Mouse (Mus musculus) midbrain, embryonic 16.5 days (tissue): ENCODE results near the gene Mllt6. TPM values are rescaled to one million over a fixed set of nuclear protein-coding genes. Genes with fewer than 3 reads are reported as not detected.
A peak's percentile ranks its signal among the peaks of the same experiment; 100 is the strongest.
"Not testable (repeated sequence)": the region's sequence is repeated elsewhere in the genome, so short reads cannot be mapped to it uniquely, and the experiment has no call there.

Experiments used
- ATAC-seq: fragments of 200-750 bp; cut with Nextera tagmentation; 2 replicates; pipeline ENCODE4 v1.8.0; 2017; ENCODE audit warnings: moderate TSS enrichment
- H3K27ac ChIP-seq: fragments of 300-500 bp; sonication (generic); 2 replicates; pipeline ENCODE4 v1.5.1; 2014; ENCODE audit warnings: mild to moderate bottlenecking, low read length, mixed read lengths
- H3K27me3 ChIP-seq: fragments of 300-500 bp; sonication (generic); 2 replicates; pipeline ENCODE4 v1.6.1; 2014; ENCODE audit warnings: low read depth, low read length, mixed read lengths; ENCODE audit not compliant: control insufficient read depth, insufficient read depth
- H3K36me3 ChIP-seq: fragments of 300-500 bp; sonication (generic); 2 replicates; pipeline ENCODE4 v1.6.1; 2014; ENCODE audit warnings: mild to moderate bottlenecking, low read length, moderate library complexity, mixed read lengths; ENCODE audit not compliant: control insufficient read depth, insufficient read depth
- H3K4me1 ChIP-seq: fragments of 300-500 bp; sonication (generic); 2 replicates; pipeline ENCODE4 v1.6.1; 2014; ENCODE audit warnings: mild to moderate bottlenecking, low read length, mixed read lengths; ENCODE audit not compliant: control insufficient read depth, insufficient read depth
- H3K4me2 ChIP-seq: fragments of 300-500 bp; sonication (generic); 2 replicates; pipeline ENCODE4 v1.6.1; 2014; ENCODE audit warnings: mild to moderate bottlenecking, low read length, mixed read lengths
- H3K4me3 ChIP-seq: fragments of 300-500 bp; sonication (generic); 2 replicates; pipeline ENCODE4 v1.5.1; 2014; ENCODE audit warnings: low read depth, mild to moderate bottlenecking, low read length, moderate library complexity, mixed read lengths
- H3K9ac ChIP-seq: fragments of 300-500 bp; sonication (generic); 2 replicates; pipeline ENCODE4 v1.6.1; 2014; ENCODE audit warnings: low read depth, low read length, mixed read lengths
- H3K9me3 ChIP-seq: fragments of 300-500 bp; sonication (generic); replicated peaks from 2 replicates; pipeline ENCODE4 v1.6.1; 2014; ENCODE audit warnings: mild to moderate bottlenecking, low read length, mixed read lengths; ENCODE audit not compliant: control insufficient read depth, poor library complexity, severe bottlenecking
- WGBS: fragments of 180-500 bp; shearing (Covaris S2); extraction: QIAGEN DNeasy Blood & Tissue Kit; methylation state at CpG from one replicate; pipeline ENCODE4 v1.1.7; 2014; 5-methylcytosine and 5-hydroxymethylcytosine counted together
- polyA plus RNA-seq: library from polyadenylated mRNA; unstranded; fragments of >200 nt; fragmentation: Nextera tagmentation; extraction: Ambion mirVana; gene quantifications from 2 replicates; pipeline ENCODE4 v1.2.1, GENCODE M21; 2015

Mllt6 gene
- polyA plus RNA-seq, 1 experiment from 2014 or later: 3.3 TPM

DNA sequence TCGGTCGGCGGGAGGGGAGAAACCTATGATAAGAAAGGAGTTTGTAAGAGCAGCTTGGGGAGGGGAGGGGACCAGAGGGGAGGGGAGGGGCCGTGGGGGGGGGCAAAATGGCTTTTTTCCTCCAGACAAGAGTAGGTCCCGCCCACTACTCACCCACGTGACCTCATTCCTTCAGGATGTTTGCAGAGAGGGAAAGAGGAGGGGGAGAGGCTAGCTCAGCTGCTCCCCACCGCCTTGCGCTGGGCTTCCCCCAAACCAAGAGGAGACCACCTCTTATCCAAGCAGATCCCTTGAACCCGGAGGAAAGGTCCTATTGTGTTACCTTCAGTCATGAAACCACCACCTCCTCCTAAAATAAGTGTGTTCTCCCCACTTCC, 36.4 kb downstream of the Mllt6 start:
- Histone ChIP-seq H3K4me3 (peak overlapping the region; percentile 88), H3K9me3 (no peaks in the 10 kb centered on the region), H3K4me1 (peaks cover 51% of the 10 kb centered on the region), H3K27ac (peak overlapping the region; percentile 98), H3K36me3 (no peaks in the 10 kb centered on the region), H3K4me2 (peak overlapping the region; percentile 76), H3K27me3 (no peaks in the 10 kb centered on the region), H3K9ac (peak overlapping the region; percentile 94)
- 0% methylated on average over 6 of the region's 9 CpGs for WGBS
- ATAC-seq: 0 out of 2 replicates have a peak, but pooled peaks have one; percentile 13

DNA sequence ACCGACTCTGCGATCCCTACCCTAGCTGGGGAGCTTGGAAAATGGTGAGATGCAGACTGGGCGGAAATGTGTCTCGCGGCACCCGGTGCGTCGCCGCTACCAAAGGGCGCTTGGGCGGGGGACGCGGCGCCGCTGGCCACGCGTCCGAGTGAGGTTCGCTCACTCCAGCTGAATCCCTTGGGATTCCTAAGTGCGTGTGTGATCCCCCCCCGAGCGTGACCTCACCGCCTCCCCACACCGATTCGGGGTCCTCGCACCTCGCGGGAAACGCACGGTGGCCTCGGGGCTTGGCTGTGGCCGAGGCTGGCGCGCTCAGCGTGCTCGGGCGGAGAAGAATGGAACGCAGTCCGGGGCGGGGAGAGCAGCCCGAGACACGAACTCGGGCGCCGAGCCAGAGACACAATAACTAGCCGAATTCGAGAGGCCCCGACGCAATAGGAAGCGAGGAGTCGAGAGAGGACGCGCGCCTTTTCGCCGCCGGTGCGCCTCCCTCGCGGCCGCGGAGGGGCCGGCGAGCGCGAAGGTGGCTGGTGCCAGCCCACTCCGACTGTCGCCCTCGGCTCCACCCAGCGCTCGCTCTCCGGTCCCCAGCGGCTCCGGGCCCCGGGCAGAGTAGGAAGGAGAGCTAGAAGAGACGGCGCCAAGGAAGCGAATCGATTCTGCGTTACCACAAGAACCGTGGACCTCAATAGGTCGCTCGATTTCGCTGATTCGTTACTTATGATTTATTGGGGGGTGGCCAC, 37.0 kb downstream of the Mllt6 start, which contains the start of gene Pcgf2:
Gene Pcgf2 (minus strand): TSS at position 495 of the 743 bp plus-strand sequence.
- Histone ChIP-seq H3K9ac (peak within 1 kb of the TSS; percentile 94), H3K9me3 (no peaks in the 10 kb centered on the region), H3K27ac (peak within 1 kb of the TSS; percentile 98), H3K27me3 (no peaks in the 10 kb centered on the region), H3K4me1 (peaks cover 48% of the 10 kb centered on the region), H3K36me3 (no peaks in the 10 kb centered on the region), H3K4me2 (peak within 1 kb of the TSS; percentile 76), H3K4me3 (peak within 1 kb of the TSS; percentile 88)
- WGBS: under 1% methylated on average over 85 of the region's 85 CpGs
- ATAC-seq: no peak

DNA sequence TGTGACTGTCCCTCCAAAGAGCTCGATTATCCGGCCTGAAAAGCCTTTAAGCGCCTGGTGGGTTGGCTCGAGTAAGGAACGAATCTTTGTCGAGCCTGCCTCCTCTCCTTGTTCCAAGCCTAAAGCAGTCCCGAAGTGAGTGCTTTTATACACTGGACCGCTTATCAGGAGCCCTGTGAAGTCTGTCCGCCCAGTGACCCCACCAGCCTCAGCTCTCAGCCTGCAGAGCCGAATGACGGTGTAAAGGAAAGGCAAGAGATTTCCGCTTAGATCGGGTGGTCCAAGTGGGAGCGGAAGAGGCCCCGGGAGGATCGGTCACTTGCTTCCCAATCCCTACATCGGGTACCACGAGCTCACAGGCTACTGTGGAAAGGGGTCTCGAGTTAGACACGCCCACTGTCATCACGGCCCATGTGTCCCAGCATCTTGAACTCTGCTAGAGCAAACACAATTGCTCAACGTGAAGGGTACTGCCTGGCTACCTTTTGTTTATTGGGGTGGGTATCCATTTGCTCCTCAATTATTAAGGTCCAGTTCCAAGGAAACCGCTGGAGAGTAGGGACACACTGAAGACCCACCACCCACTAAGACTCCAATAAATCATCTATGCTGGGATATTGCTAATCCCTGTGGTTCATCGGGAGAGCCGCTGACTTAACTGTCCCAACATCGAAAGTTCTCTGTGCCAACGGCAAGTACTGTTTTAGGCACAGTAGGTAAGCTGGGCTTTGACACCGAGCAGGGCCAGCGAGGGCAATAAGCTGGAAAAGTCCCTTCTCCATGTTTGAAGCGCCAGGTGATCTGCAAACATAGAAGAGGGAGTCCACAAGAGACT, 37.7 kb downstream of the Mllt6 start:
- no peak for ATAC-seq
- Histone ChIP-seq H3K9me3 (no peaks in the 10 kb centered on the region), H3K4me3 (peak overlapping the region; percentile 88), H3K9ac (peak overlapping the region; percentile 94), H3K27ac (peak overlapping the region; percentile 98), H3K27me3 (no peaks in the 10 kb centered on the region), H3K36me3 (no peaks in the 10 kb centered on the region), H3K4me1 (peaks cover 40% of the 10 kb centered on the region), H3K4me2 (peak overlapping the region; percentile 66)
- 17% methylated on average over 30 of the region's 30 CpGs for WGBS

DNA sequence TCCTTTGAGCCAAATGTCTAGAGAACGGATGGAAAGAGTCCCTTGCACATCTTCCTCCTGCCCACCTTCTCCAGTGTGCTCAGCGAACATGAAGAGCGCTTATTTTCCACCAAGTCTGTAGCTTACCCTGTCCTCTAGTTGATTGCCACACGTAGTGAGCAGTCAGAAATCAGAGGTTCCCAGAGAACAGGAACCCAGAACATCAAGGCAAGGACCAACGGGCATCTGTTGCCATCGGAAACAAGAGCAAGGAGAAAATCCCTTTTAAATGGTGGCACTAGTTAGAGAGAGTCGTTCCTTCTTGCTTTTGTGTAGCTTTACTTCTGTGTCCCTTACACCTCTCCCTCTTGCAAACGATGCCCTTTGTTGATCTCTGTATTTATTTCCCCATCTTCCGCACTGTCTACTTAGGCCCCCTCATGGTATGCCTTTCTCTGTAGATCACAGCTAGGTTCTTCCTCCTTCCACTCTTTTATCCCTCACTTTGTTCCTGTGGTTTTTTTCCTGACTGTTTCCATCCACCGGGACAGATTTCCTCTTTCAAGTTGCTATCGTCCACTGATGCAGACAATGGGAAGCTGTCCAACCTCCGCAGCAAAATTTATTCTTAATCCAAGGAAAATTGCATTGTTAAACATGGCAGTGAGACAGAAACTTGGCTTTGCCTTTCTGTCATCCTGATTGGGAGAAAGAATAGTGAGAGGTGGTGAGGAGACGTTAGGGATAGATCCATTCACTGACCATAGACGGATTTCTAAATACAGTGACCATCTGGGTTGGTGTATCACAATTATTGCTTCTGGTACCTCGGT, 38.6 kb downstream of the Mllt6 start:
- peak overlapping the region; percentile 88 for H3K4me3 ChIP-seq
- no peaks in the 10 kb centered on the region for H3K9me3 ChIP-seq
- no peaks in the 10 kb centered on the region for H3K27me3 ChIP-seq
- WGBS: 44% methylated on average over 15 of the region's 15 CpGs
- no peak for ATAC-seq
- peak overlapping the region; percentile 66 for H3K4me2 ChIP-seq
- peak overlapping the region; percentile 94; the same call in 1 of the 2 replicates for H3K9ac ChIP-seq
- H3K36me3 ChIP-seq: peaks cover under 1% of the 10 kb centered on the region
- peaks cover 32% of the 10 kb centered on the region for H3K4me1 ChIP-seq
- peak overlapping the region; percentile 98 for H3K27ac ChIP-seq

DNA sequence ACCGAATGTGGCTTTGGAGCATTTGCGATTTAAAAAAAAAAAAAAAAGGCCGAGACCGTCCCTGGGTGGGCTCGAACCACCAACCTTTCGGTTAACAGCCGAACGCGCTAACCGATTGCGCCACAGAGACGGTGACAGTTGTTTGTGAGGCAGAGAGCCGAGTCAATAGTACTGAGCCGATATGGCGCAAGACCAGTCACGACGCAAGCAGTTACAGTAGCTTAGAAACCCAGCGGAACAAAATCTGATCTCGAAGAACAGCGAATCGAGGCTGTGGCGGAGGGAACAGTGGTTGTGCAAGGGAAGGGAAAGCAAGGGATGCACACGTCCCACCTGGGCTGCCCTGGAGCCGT, 39.2 kb downstream of the Mllt6 start:
- peak; percentile 9 for ATAC-seq
- Histone ChIP-seq H3K9ac (peak overlapping the region; percentile 78), H3K4me2 (peak overlapping the region; percentile 66), H3K36me3 (peaks cover 7% of the 10 kb centered on the region), H3K9me3 (no peaks in the 10 kb centered on the region), H3K4me1 (peaks cover 26% of the 10 kb centered on the region), H3K27ac (peak overlapping the region; percentile 90), H3K27me3 (no peaks in the 10 kb centered on the region), H3K4me3 (peak overlapping the region; percentile 52)
- WGBS: under 1% methylated on average over 24 of the region's 24 CpGs

DNA sequence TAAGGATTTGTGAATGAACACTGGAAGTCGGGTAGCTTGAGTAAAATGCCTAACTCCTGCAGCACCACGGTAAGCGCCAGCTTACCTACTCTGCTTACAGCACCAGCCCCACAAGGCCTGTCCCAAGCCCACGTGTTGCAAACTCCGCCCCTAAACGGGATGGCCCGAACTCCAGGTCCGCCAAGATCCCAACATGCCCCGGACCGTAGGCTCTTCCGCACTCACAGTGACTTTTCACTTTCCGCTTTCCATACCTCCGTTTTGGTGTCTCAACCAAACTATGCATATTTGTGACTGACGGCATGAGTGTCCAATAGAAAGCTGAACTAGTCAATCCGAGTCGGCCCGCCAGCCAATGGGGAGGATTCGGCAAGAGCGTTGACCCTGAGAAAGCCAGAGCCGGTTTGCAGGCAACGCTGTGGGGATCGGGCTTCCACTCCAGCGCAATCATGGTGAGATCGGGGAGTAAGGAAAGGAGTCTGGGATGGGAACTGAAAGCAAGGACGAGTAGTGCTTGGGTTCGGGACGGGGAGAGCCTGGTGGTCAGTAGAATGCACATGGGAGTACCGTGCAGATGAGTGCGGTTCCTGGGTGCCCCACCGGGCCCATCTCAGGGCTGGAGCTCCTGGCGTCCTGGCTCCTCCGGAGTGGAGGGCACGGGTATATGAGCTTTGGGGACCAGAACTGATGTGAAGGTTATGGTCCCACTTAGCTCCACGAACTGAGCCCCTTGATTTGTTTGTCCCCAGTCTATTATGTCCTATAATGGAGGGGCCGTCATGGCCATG, 40.0 kb downstream of the Mllt6 start, which contains the start of gene Psmb3:
Gene Psmb3 (plus strand): TSS at position 361 of the 788 bp plus-strand sequence.
- peak within 1 kb of the TSS; percentile 80 for H3K4me2 ChIP-seq
- WGBS: under 1% methylated on average over 35 of the region's 35 CpGs
- peaks cover 23% of the 10 kb centered on the region for H3K4me1 ChIP-seq
- peak; percentile 92 for ATAC-seq
- no peaks in the 10 kb centered on the region for H3K27me3 ChIP-seq
- H3K36me3 ChIP-seq: peaks cover 9% of the 10 kb centered on the region
- peak within 1 kb of the TSS; percentile 90 for H3K27ac ChIP-seq
- H3K9me3 ChIP-seq: no peaks in the 10 kb centered on the region
- peak within 1 kb of the TSS; percentile 78 for H3K9ac ChIP-seq
- H3K4me3 ChIP-seq: peak within 1 kb of the TSS; percentile 52

DNA sequence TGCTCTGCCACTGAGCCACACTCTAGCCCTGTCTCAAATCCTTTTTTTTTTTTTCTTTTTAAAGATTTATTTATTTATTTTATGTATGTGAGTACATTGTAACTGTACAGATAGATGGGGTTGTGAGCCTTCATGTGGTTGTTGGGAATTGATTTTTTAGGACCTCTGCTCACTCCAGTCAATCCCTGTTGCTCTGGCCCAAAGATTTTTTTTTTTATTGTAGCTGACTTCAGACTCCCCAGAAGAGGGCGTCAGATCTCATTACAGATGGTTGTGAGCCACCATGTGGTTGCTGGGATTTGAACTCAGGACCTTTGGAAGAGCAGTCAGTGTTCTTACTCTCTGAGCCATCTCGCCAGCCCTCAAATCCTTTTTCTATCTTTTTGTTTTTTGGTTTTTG, 46.9 kb downstream of the Mllt6 start:
- H3K27me3 ChIP-seq, H3K4me2 ChIP-seq, H3K9me3 ChIP-seq, H3K27ac ChIP-seq, H3K4me1 ChIP-seq, H3K4me3 ChIP-seq, ATAC-seq, H3K9ac ChIP-seq: not testable (repeated sequence)
- H3K36me3 ChIP-seq: peaks cover 30% of the 10 kb centered on the region
- WGBS: 81% methylated on average over 2 of the region's 2 CpGs
